Mouse (Mus musculus): Measurements from ENCODE around the gene Cdrt4.

The Cdrt4 gene

DNA sequence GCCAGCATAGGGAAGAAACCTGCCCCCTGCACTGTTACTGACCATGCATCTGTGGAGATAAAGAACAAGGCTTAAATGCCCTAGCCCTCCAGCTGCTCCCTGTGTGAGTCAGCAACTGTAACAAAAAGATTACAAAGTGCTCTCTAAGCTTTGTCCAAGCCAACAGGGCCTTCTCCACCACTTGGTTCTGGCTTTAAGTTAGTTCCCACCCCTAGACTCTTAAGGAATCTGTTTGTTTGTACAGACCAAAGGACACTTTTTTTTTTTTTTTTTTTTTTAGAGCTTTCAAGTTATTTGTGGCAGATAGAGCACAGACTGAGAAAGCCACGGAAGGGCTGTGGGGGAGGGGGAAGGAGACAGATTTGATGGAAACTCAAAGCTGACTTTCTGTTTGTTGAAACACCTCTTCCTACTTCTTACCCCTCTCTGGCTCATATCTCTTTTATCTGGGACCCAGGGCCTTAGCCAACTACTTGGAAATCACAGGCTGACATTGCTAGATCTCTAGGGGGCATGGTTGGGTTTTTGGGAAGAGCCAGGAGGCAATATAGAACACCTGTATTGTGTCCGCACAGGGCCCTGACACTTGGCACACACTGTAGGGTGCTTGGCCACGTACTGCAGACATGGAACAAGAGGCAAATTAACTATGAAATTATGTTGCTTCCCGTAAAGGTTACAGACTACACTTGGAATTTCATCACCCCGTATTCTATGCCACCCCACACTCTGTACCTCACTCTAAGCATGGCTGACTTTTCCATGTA is 44.9 kb downstream of the Cdrt4 start:
- in situ Hi-C loops (cut with MboI, MseI): no loop called here

DNA sequence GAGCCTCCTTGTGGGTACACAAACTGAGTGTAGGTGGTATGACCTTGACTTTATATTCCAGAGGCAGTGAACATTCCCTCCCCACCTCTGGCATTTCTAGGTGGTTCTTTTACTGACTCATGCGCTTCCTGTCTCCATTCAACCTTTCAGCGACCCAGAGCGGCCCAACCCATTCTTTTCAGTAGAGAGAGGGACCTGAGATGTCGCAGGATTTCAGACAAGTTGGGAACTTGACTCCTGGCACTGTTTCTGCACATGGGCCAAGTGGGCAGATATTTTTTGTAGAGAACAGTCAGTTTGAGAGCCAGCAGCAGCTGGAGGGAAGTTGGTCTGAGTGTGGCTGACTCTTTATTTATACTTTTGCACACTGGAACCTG is 45.5 kb downstream of the Cdrt4 start:
- in situ Hi-C loops (cut with MboI, MseI): no loop called here

DNA sequence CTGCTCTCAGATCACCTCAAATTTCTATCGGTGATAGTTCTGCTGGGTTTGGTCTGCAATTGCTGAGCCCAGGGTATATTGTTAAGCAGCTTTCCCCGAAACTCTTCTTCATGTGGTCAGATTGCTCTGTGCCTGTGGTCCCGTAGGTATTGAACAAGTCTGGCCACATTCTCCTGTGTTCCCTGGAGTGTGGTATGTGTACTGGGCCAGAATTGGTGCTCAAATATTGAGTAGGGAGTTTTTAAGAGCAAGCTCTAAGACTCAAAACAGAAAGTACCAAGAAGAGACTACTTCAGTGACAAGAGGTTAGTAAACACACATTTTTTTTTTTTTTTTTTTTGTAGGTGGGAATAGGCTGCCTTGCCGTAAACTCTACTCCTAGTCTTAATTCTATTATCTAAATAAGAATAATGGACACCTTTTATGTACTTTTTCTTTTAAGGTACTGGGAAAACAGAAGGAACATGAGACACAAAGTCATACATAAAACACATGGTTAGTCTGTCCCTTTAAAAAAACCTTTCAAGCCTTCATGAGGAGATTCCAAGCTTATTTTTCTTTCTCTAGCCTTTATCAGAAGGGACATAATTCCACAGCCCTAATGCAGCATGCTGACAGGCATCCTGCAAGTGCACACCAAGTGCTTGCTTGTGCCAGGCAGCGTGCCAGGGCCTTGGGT is 46.2 kb downstream of the Cdrt4 start:
- in situ Hi-C loops (cut with MboI, MseI): no loop called here

DNA sequence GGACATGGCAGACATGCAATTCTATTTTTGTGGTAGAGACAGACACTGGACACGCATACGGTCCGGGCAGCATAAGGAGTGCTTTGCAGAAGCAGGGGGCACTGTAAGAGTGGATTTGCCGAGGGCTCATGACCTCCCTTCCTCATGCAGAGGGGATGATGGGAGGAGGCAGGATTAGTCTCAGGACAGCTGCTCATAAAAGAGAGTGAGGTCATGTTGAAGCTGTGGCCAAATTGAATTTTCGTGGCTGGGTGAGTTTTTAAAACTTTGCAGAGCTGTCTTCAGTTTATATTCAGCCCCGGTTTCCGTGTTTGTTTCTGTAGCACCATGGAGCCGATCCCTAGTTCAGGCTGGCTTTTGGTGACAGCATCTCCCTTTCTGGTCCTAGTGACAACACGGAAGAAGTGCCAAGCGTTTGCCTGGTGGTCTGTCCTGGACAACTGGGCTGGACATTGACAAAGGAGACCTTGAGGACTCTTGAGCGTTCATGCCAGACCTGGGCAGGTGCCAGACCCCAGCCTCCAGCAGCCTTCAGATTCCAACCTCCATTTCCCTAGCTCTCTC is 46.8 kb downstream of the Cdrt4 start:
- in situ Hi-C loops (cut with MboI, MseI): no loop called here

DNA sequence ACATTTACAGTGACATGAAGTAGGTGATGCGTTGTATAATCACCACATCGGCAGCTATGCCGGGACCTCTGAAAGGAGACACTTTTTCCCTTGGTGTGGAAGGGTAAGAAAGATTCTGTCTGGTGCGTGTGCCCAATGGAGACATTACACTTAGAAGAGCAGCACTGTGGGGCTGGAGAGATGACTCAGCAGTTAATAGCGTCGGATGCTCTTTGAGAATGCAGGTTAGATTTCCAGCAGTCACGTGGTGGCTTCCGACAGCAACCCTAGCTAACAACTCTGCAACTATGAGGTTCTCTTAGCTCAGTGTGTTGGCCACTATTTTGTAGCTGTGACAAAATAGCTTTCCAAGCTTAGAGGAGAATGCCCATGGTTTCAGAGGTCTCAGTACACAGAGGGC is 49.1 kb downstream of the Cdrt4 start:
- in situ Hi-C loops (cut with MboI, MseI): no loop called here

DNA sequence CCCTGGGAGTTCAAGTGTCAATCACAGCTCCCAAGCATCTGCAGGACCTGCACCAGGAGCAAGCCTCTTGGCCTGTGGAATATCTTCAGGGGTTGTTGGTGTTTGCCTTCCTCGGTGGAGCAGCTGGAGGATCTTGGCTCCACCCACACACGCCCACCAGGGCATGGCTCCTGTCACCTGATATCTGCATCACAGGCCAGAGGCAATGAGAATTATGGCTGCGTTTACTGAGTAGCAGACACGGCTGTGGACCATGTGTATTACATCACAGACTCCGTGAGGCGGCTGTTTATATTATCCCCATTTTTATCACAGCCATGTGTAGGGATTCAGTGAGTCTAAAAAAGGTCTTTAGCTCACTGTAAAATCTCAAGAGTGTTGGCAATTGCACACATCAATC is 53.6 kb downstream of the Cdrt4 start:
- in situ Hi-C loops (cut with MboI, MseI): no loop called here

DNA sequence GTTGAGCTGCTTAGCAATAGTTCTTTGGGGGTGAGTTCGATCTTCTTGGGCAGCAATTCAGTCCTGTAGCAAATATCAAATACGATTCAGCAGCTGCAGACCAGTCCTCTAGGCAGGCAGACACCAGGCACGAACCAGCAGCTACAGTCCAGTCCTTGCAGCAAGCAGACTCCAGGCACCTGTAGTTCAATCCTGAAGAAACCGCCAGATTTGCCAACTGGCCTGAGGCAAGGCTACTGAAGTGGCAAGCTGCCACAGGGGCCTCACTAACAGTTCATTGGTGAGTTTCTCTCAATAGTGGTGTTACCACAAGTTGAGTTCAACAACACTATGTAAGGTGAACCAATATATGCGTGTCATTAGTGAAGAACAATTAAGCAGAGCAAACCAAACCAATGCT is 56.4 kb downstream of the Cdrt4 start:
- in situ Hi-C loops (cut with MboI, MseI): no loop called here

DNA sequence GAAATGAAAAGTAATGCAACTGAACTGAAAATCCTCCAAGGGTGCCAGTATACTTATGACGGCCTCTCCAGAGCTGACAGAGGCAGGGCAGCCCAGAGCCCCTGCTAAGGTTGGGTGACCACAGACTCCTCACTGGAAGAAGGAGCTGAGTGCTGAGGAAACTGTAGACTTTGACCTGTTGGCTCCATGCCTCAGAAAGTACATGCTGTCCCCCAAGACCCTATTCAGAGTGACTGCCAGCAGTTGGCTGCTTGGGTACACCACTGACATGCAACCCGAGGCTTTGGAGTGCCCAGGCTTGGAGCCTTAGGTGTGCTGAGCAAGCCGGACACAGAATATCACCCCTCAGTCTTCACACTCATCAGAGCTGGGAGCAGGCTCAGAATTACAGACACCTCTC is 57.0 kb downstream of the Cdrt4 start:
- in situ Hi-C loops (cut with MboI, MseI): no loop called here

DNA sequence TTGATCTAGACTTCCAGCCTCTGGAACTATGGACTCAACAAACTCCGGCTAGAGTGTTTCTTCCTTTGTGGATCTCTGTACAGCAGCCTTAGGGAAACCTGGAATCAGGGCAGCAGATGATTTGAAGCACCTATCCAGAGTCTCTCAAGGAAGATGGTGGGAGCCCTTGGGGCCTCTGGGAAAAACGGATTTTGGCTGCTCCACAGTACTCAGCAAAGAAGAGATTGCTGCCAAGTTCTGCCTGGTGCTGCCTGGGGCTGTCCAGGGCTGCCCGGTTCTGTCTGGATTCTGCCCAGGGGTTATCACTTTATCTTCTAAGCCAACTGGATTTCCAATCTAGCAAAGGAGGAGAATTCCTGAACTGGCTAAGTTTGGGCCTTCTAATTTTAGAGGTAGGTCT is 58.8 kb downstream of the Cdrt4 start:
- in situ Hi-C loops (cut with MboI, MseI): no loop called here

DNA sequence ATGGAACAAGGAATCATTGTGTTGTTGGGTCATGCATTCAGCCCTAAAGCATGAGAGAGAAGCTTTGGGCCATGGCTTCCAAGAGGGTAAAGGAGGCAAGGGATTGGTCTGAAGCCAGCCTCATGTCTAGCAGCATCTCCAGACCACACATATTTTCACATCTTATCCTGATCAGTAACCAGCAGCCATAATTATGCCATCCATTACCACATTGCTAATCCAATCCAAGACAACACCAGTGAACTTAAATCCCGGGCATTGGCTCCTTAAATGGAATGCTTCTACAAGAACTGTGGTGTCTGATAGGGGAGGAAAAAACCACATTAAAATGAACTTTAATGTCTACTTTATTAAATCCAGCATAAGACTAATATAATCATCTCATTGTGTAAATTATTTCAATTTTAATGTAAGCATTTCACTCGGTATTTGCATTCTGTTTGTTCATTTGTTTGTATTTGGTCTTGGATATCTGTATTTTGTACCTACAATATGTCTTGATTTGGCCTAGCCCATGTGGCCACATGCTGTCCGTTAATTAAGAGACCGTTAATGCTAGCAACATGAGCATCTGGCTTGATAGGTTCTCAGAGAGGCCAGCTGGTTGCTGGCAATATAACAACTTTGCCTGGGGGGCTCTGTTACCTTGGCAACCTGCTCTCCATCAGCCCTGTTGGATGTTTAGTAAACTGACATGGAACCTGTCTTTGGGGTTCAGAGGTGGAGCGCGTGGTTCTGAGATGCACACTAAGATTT is 66.5 kb downstream of the Cdrt4 start:
- in situ Hi-C loops (cut with MboI, MseI): no loop called here

DNA sequence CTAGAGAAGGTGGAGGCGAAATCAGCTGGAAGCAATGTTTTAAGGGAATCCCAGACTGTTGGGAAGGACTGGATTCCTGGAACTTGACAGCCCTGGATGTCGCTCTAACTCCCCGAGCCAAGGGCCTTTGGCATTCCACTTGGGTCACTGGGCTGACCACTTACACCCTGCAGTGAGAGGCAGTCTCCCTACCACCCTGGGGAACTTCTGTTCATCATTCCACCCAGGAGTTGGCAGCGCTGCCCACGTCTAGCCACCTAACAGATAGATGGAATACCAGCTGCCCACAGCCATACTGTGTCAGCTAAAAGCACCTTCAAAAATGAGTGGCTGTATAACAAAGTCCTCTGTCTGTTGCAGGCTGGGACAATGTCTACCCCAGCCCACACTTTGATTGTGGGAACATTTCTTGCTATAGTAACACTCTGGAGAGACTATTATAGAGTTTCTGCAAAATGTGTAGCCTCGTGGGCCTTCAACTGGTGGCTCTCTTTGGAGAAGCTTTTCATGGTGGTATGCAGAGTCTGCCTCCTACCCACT is 67.2 kb downstream of the Cdrt4 start:
- in situ Hi-C loops (cut with MboI, MseI): no loop called here

DNA sequence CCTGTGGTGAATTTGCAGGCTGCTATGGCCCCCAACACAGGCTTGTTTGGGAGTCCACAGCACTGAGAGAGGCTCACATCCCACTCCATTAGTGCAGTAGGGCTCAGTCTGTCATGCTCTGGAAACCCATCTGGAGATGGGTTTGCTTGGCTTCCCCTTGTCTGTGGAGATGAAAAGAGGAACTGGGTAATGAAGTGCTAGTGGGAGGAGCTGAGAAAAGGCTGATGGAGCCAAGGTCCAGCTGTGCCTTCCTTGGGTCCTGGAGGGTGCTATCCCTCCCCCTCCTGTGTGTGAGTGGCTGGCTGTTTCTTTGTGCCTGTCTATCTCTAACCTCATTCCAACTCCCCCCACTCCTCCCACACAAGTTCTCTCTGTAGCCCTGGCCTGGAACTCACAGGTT is 69.6 kb downstream of the Cdrt4 start:
- in situ Hi-C loops (cut with MboI, MseI): no loop called here

DNA sequence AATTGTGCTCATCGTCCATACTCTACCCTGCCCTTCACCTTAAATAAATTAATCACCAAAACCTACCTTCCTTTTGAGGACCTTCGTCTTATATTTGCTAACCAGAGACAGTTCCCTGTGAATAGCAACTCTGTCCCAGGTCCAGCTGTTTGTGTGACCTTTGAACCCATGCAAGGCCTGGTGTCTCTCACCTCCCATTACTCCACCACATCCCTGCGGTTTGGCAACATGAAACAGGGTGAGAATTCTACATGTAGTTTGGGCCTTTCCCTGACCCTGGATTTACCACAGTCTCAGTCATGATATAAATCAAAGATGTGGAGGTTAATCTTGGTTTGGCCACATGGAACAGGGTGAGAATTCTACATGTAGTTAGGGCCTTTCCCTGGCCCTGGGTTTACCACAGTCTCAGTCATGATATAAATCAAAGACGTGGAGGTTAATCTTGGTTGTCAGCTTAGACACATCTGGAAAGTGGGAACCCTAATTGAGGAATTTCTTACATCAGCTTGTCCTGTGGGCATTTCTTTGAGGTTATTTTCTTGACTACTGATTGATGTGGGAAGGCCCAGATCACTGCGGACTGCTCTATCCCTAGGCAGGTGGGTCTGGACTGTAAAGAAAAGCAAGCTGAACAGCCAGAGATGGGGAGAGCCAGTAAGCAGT is 70.3 kb downstream of the Cdrt4 start:
- in situ Hi-C loops (cut with MboI, MseI): no loop called here

DNA sequence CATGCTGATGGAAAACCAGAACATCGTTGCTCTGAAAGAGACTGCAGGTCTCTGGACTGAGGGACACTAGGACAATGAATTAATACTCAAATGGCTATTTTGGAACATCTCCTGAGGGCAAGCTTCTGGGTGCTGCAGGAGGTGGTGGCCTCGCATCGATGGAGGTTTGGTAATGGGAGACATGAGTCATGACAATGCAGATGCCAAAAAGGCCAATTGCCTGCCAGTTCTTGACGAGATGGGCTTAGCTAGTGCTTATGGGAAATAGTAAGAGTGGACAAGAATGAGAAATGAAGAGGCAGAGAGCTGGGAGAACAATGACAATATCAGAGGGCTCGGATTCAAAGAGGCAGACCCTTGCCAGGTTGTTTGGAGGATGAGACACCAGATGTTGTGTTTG is 72.5 kb downstream of the Cdrt4 start:
- in situ Hi-C loops (cut with MboI, MseI): no loop called here

DNA sequence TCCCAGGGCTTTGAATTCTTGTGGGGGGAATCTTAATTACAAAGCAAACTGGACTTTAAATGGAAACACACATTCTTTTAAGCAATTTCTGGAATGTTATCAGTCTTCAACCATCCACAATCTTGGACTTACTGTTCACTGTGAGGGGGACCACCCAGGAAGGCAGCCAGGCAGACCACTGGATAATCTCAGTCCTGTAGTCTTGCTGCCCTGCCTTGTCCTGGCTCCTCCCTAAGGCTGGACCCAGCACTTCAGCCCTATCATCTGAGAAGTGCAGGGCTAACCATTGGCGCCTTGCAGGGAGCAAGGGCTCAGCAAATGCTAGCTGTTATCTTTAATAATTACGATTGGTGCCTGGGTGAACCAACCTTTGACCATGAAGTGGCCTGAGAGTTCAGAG is 73.1 kb downstream of the Cdrt4 start:
- in situ Hi-C loops (cut with MboI, MseI): no loop called here

DNA sequence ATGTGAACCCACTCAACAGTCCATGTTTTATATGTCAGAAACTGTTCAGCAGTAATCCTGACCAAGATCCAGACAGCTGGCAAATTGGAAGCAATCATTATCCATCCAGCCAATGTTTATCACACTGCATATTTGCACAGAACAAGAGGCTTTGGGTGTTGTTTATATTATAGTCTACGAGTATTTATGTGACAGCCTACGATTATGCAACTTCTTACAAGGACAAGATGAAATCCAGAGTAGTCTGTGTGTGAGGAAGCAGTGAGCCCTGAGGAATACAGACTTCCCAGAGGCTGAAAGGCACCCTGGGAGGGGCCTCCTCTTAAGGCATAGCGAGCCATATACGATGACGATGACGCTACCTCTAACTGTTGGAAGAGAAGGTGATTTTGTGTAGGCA is 74.5 kb downstream of the Cdrt4 start:
- in situ Hi-C loops (cut with MboI, MseI): no loop called here

DNA sequence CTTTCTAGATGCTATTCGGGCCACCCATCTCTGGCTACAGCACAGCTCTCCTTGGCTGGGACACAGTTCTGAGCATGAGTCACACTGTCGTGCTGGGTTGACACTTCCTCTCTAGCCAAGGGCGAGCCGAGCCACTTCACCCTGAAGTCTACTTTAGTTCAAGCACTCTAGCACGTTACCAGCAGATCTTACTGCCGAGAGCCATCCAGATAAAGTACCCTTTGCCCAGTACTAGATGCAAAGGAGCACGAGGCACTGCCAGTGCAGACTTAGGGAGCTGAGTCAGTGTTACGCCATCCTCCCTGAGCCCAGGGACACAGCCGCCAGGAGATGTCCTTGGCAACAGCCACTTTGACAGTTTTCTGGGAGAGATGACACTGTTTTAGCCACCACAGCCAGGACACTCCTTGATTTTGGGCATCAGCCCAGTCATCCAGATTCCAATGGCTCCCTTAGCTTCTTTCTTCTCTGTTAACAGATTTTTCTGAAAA is 75.7 kb downstream of the Cdrt4 start:
- in situ Hi-C loops (cut with MboI, MseI): no loop called here

DNA sequence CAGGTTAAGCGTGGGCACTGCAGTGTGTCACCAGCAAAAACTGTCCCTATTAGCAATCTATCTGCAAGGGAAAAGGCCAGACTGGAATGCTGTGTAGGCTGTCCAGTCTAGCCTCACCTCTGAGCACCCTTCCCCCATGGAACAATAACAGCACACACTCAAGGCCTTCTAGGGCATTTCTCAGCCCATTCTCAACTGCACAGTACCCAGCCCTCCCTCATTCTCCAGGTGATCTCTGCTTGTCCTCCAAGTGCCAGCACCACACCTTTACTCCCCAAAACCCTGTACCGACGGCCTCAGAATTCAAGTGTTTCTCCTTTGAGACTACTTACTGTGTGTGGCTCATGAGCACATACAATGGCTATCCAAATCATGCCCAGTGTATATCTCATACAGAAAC is 77.1 kb downstream of the Cdrt4 start:
- in situ Hi-C loops (cut with MboI, MseI): no loop called here

DNA sequence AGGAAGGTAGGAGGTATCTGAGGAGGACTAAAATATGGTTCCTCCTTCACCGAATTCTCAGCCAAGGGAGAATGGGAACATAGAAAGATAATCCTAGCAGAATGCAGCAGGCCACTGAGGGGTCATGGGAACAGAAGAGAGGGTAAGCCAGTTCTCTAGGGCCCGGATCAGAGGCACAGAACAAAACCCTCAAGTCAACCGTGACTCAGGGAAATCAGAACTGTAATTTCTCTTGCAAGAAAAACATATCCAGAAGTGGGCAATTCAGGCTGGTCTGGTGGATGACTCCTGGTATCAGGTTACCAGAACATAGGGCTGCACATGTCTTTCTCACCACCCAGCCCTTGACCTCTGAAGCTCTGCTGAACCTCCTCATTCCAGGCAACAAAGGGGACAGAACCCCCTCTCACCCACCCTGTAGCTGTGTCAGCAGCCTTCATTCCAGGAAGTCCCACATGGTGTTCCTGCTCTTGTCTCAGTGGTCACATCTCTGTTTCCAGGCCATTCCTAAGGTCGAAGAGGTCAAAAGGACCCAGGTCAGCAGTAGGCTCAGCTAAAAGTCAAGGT is 78.2 kb downstream of the Cdrt4 start:
- in situ Hi-C loops (cut with MboI, MseI): no loop called here

DNA sequence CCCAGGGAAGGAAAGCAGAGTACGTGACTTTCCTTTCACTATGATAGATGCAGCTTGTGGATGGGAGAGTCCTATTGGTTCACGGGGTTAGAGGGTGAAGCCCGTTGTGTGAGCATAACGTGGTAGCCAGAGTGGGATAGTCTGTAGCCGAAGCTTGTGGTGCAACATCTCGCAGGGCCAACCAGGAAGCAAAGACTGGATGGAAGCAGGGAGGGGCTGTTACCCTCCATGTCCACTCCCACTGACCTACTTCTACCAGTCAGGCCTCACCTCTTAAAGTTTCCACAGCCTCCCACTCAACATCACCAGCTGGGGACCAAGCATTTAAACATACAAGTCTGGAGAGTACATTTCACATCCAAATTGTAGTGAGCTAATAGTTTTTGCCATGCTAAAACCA is 78.7 kb downstream of the Cdrt4 start:
- in situ Hi-C loops (cut with MboI, MseI): no loop called here

All from T-helper 1 cell (primary cell).